Mouse (Mus musculus): ENCODE measurements around the gene Gm815.

The Gm815 gene

GRCm38 (mm10) chr19:26879856-26880255, 5.8 kb upstream of the Gm815 start:
- no peak for DNase-seq

- peak; percentile 44 for DNase-seq
Observed at GRCm38 (mm10) chr19:26881866-26882427, 3.7 kb upstream of the Gm815 start.

DNA sequence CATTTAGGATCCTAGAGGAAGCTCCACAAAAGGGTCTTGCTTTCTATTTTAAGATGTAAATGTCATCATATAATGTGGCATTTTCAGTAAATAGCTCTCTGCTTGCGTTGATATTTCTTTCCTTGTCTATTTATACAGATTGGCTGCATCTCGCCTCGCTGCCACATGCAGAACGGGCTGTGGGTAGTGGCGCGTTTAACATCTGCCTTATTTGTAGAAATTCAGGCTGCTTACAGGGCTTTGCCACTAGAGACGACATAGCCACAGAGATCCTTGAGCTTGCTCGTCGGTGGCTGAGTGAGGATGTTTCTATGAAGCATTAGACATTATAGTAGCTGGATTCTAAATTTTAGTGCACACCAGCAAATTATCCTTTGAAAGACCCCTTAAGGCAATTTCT, 2.5 kb downstream of the Gm815 start:
- DNase-seq, result no peak

DNA sequence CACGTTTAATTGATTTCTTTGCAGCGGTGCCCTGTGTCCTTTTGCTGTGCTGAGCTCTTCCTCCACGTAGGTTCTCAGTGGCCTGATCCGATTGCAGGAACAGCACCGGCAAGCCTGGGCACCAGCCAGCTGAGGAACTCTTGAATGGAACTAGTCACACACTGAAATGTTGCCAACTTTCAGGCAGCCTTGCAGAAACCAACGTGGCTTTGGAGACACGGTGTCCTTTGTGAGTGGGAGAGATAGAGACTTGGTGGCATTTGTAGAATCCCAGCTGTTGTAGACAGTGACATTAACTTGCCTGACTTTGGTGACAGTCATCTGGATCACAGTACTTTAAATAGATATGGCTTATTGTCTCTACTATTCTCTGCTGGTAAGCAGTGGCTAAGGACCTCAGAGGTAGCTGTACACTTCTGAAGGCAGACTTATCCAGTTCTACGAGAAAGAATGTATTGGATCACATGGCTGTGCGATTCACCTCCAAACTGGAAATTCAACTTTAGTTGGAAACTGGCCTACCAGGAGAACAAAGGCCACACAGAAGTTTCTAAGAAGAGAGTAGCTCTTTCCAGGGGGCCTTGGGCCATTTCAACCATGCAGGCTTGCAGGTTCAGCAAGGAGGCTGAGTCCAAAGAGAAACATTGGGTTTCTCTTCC, 5.8 kb downstream of the Gm815 start:
- DNase-seq, result peak; percentile 41

- DNase-seq, result no peak
Observed at GRCm38 (mm10) chr19:26892861-26893260, 7.2 kb downstream of the Gm815 start.

DNA sequence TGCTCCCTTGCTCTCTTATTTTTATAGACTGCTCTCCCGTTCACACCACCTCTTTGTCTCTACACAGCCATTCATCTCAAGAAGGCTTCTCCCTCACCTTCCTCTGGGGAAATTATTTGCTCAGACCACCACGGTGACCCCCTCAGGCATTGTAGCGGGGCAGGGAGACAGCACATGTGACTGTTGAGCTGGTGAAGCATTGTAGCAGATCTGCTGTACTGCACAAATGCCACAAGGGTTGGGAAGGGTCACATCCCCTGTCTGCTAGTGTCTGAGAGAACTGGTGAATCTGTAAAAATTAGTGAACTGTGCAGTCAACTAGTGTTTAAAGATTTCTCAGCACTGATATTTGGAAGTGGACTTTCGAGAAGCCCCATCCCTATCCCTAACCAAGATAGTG, 16.5 kb downstream of the Gm815 start:
- DNase-seq, result no peak

DNA sequence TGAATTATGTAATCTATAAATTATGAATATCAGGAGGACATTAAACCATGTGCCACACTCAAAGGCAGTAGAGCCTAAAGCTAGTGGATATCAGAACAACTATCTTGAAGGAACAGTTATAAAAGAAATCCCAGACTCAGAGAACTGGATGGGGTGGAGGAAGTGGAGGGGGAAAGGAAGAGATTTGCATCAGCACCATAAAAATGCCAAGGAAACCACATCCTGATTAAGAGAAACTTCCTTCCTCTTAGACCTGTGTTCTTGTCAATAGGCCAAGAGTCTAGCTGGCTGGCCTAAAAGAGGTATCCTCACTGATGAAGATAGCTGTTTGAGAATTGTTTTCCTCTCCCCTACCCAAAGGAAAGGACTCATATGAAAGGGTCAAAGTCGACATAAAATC, 28.6 kb downstream of the Gm815 start:
- no peak for DNase-seq

- no peak for DNase-seq
Observed at GRCm38 (mm10) chr19:26920816-26921215, 35.1 kb downstream of the Gm815 start.

DNA sequence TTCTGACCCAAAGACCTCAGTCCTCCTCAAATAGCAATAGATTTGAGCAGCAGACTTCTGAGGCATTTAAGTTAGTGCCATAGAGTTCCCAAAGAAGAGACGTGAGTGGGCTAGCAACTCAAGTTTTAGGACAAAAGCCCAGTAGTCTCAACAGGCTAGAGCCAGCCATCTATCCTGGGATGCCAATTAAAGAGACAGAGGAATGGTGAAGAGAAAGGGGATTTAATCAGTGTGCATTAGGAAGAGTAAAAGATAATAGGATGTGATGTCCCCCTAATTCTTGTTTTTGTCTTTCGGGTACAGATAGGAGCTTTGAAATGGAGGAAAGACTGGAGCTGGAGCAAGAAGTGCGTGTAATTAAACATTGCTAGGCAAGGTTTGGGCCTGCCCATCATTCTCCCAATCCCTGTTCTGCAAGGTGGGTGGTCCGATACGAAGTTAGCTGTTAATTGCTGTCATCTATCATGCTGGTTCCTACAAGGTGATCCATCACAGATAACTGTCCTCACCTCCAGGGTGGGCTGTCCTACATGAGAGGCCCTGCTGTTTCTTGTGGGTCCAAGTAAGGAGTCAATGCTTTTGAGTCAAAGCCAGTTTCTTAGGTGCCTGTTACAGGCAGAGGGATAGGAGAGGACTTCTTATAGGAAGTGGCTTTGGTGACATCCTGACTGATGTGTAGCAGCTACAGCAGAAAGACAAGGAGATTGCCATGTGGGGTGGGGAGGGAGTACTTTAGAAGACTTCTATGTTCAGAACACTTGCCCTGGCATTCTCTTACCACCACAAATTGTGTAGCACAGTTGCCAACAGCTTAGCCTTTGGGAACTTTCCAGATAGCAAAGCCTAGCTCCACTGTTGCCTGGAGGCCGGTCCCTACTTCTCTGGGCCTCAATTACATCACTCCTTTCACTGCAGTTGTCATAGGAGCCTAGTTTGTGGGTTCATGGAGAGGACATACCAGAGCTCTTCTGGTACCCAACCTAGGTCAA, 44.9 kb downstream of the Gm815 start:
- no peak for DNase-seq

DNA sequence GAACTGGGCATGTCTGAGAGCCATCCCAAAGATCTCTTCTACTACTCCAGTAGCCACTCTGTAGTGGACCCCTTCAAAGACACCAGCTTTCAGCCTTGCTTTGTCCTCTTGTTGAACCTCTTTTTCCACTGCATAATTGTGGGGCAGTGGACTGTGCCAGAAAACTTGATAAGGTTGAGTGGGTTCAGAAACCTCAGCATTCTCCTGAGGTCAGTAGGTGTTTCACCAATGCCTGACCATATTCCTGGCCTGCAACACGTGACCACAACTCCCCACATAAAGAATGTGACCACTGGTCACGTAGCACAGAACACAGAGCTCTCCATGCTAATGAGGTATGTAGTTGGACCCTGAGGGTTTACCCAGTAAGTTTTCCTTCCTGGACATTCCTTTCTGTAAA, 48.5 kb downstream of the Gm815 start:
- peak; percentile 90 for DNase-seq

All from kidney, adult 11 months (tissue).